Mouse (Mus musculus) embryonic facial prominence, embryonic 13.5 days (tissue): ENCODE results near the gene Rnf5. TPM values are rescaled to one million over a fixed set of nuclear protein-coding genes. Genes with fewer than 3 reads are reported as not detected.

Experiments used
- ATAC-seq: fragments of 200-750 bp; cut with Nextera tagmentation; 2 replicates; pipeline ENCODE4 v1.8.0; 2017; ENCODE audit warnings: low read depth; ENCODE audit not compliant: insufficient number of reproducible peaks, insufficient read depth, low FRiP score, low TSS enrichment
- H3K27ac ChIP-seq: fragments of 300-500 bp; sonication (generic); 2 replicates; pipeline ENCODE4 v1.5.1; 2015; ENCODE audit warnings: moderate library complexity, mild to moderate bottlenecking, inconsistent platforms
- H3K27me3 ChIP-seq: fragments of 300-500 bp; sonication (generic); 2 replicates; pipeline ENCODE4 v1.6.1; 2015; ENCODE audit warnings: mild to moderate bottlenecking, inconsistent platforms
- H3K36me3 ChIP-seq: fragments of 300-500 bp; sonication (generic); 2 replicates; pipeline ENCODE4 v1.6.1; 2015; ENCODE audit warnings: mild to moderate bottlenecking, inconsistent platforms
- H3K4me1 ChIP-seq: fragments of 300-500 bp; sonication (generic); 2 replicates; pipeline ENCODE4 v1.6.1; 2015; ENCODE audit warnings: inconsistent platforms
- H3K4me2 ChIP-seq: fragments of 300-500 bp; sonication (generic); 2 replicates; pipeline ENCODE4 v1.6.1; 2015; ENCODE audit warnings: moderate library complexity, mild to moderate bottlenecking, inconsistent platforms
- H3K4me3 ChIP-seq: fragments of 300-500 bp; sonication (generic); 2 replicates; pipeline ENCODE4 v1.5.1; 2015; ENCODE audit warnings: mild to moderate bottlenecking, inconsistent platforms
- H3K9ac ChIP-seq: fragments of 300-500 bp; sonication (generic); 2 replicates; pipeline ENCODE4 v1.6.1; 2015; ENCODE audit warnings: mild to moderate bottlenecking, inconsistent platforms
- H3K9me3 ChIP-seq: fragments of 300-500 bp; sonication (generic); 2 replicates; pipeline ENCODE4 v1.6.1; 2016; ENCODE audit warnings: inconsistent platforms
- WGBS: fragments of 180-500 bp; shearing (Covaris S2); methylation state at CpG from one replicate; pipeline ENCODE4 v1.1.7; 2015; ENCODE audit warnings: mixed read lengths; 5-methylcytosine and 5-hydroxymethylcytosine counted together
- polyA plus RNA-seq: library from polyadenylated mRNA; unstranded; fragments of >200 nt; fragmentation: Nextera tagmentation; extraction: Ambion mirVana; gene quantifications from 2 replicates; pipeline ENCODE4 v1.2.1, GENCODE M21; 2015

The Rnf5 gene
- polyA plus RNA-seq, 1 experiment from 2014 or later: 130 TPM

DNA sequence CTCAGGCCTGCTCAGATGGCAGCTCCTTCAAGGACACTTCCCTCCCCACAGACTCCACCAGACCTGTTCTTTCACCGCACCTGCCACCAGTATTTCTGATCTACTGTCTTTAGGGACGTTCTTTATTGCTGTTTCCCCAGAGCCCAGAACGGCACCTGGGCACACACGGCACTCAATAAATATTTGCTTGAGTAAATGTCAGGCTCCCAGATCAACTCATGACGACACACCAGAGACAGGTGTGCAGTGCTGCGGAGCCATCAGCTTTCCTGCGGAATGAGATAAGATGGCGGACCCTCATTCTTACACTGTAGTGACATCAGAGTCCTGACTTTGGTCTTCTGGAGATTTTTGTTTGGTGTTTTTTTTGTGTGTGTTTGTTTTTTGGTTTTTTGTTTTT lies 17.5 kb upstream of the Rnf5 start:
- Histone ChIP-seq H3K9me3 (no peaks in the 10 kb centered on the region), H3K4me1 (peaks cover 3% of the 10 kb centered on the region), H3K4me3 (no peak overlapping the region), H3K4me2 (no peak overlapping the region), H3K36me3 (peaks cover 60% of the 10 kb centered on the region), H3K27ac (no peak overlapping the region), H3K27me3 (no peaks in the 10 kb centered on the region), H3K9ac (no peak overlapping the region)
- 90% methylated on average over 8 of the region's 8 CpGs for WGBS
- no peak for ATAC-seq

DNA sequence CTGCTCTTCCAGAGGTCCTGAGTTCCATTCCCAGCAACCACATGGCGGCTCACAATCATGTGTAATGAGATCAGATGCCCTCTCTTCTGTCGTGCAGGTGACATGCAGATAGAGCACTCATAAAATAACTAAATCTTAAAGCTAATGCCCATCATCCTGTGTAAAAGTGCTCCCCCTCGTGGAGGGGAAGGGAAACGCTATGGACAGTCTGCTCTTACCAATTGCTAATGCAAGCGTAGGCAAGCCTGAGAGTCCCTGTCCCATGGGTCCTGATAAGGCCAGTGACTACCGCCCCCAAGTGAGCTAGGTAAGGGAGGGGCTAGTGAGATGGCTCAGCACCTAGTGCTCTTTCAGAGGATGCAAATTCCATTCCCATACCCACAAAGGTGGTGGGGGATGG lies 15.5 kb upstream of the Rnf5 start:
- ATAC-seq: no peak
- peaks cover 67% of the 10 kb centered on the region for H3K36me3 ChIP-seq
- no peak overlapping the region for H3K4me3 ChIP-seq
- H3K27me3 ChIP-seq: no peaks in the 10 kb centered on the region
- no peak overlapping the region for H3K4me2 ChIP-seq
- no peak overlapping the region for H3K9ac ChIP-seq
- no peak overlapping the region for H3K27ac ChIP-seq
- WGBS: 11% methylated on average over 6 of the region's 6 CpGs
- H3K4me1 ChIP-seq: no peaks in the 10 kb centered on the region
- H3K9me3 ChIP-seq: no peaks in the 10 kb centered on the region

DNA sequence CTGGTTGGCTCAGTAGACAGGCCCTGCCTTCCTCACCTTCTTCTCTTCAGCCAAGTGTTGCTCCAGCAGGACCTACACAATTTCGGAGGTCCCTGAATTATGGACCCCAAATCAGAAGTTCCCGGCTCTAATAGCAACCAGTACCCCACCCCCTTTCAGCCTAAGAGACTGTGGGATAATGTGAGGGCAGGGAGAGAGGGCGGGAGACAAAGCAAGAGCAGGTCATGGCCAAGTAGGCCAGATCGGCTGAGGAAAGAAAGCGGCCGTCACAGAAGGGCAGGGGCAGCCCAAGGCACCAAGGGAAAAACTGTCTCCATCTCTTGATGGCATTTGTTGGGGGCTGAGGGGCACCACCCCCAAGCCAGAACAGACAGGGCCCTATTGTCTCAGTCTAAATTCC lies 12.4 kb upstream of the Rnf5 start, which contains the start of gene Egfl8:
TSS of gene Egfl8 (minus strand) at position 101 of the 400 bp plus-strand sequence.
- Histone ChIP-seq H3K27ac (peak within 1 kb of the TSS; percentile 16; the same call in 1 of the 2 replicates), H3K27me3 (no peaks in the 10 kb centered on the region), H3K4me1 (no peaks in the 10 kb centered on the region), H3K4me3 (no peak within 1 kb of the TSS), H3K9me3 (no peaks in the 10 kb centered on the region), H3K9ac (0 out of 2 replicates have a peak within 1 kb of the TSS, but pooled peaks have one; percentile 7), H3K4me2 (no peak within 1 kb of the TSS), H3K36me3 (peaks cover 69% of the 10 kb centered on the region)
- WGBS: 46% methylated on average over 6 of the region's 6 CpGs
- no peak for ATAC-seq

DNA sequence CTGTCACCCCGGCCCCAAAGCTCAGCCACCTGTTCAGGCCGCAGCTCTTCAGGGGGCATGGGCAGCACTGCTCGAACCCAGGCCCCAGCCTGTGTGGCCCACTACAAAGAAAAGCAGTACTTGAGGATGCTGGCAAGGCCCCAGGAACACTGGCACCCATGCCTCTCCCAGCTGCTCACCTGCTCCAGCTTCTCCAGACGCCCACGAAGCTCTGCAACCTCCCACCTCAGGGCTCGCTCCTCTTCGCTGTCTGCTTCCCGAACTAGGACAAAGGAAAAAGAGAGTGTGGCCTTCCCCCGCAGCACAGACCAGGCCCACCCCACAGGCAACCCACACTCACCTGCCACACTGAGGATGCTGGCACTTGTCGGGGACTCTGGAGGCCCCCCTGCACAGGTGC lies 10.3 kb upstream of the Rnf5 start:
- Histone ChIP-seq H3K36me3 (peaks cover 71% of the 10 kb centered on the region), H3K4me1 (peaks cover under 1% of the 10 kb centered on the region; the same call in 1 of the 2 replicates), H3K27me3 (no peaks in the 10 kb centered on the region), H3K9me3 (no peaks in the 10 kb centered on the region), H3K4me3 (no peak overlapping the region), H3K4me2 (no peak overlapping the region), H3K9ac (0 out of 2 replicates have a peak overlapping the region, but pooled peaks have one; percentile 11), H3K27ac (no peak overlapping the region)
- no peak for ATAC-seq
- 90% methylated on average over 10 of the region's 10 CpGs for WGBS

DNA sequence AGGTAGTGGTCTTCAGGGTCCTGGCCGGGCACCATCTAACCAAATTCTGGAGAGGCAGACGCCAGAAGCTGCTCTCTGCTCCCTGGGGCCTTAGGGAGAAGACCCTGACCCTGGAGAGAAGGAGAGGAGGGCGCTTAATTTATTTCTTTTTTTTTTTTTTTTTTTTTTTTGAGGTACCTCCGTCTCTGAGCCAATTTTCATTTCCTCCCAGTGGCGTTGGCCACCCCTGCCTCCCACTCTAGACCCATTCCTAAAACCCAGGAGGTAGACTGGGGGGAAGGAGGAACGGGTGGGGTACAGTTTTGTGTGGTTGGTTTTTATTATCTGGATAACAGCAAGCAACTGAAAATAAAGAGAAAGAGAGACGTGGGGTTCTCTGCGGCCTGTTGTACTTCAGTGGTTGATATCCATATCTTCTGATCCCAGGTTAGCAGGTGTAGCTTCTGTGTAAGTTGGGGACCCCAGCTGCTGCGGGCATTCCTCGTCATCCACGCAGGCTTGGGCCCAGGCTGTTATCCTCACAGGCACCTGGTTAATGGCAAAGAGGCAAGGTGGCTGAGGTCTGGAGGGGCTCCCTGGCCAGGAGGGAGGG lies 9.7 kb upstream of the Rnf5 start:
- Histone ChIP-seq H3K9ac (no peak overlapping the region), H3K27me3 (no peaks in the 10 kb centered on the region), H3K4me2 (no peak overlapping the region), H3K4me1 (peaks cover 6% of the 10 kb centered on the region; the same call in 1 of the 2 replicates), H3K27ac (no peak overlapping the region), H3K4me3 (no peak overlapping the region), H3K36me3 (peaks cover 71% of the 10 kb centered on the region), H3K9me3 (no peaks in the 10 kb centered on the region)
- ATAC-seq: no peak
- WGBS: 83% methylated on average over 11 of the region's 11 CpGs

DNA sequence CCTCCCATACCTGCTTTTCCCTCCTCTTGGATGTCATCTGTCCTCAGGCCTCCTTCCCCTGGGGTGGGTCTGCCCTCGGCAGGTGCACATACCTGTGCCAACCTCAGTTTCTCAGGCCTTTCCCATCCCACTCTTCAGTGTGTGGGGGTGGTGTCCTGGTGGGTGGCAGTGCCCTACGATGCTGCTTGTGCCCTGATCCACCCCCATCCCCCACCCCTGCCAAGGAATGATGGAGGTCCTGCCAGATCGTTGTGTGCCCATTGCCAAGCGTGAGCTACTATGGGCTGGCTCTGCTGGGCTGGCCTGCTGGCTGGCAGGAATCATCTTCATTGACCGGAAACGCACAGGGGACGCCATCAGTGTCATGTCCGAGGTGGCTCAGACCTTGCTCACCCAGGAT lies 7.6 kb upstream of the Rnf5 start:
- Histone ChIP-seq H3K9me3 (no peaks in the 10 kb centered on the region), H3K4me3 (no peak overlapping the region), H3K9ac (no peak overlapping the region), H3K27me3 (no peaks in the 10 kb centered on the region), H3K4me2 (no peak overlapping the region), H3K36me3 (peaks cover 59% of the 10 kb centered on the region), H3K27ac (no peak overlapping the region), H3K4me1 (peaks cover 22% of the 10 kb centered on the region)
- WGBS: 95% methylated on average over 8 of the region's 8 CpGs
- no peak for ATAC-seq

DNA sequence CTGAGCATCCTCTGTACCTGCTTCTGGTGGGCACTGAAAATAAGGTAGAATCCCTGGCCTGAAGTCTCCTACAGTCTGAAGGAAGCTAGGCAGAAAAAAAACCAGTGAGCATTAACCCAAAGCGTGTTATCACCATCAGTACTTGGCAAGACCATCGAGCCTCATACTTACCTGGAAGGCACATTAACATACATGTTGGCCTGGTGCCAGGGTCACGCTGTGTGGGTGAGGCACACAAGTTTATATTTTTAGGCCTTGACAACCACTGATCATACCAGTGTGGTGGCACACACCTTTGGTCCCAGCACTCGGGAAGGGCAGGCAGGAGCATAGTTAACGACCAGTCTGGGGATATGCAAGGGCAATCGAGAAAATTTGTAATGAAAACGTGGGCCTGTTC lies 4.5 kb upstream of the Rnf5 start:
- ATAC-seq: no peak
- H3K4me1 ChIP-seq: peaks cover 33% of the 10 kb centered on the region
- no peaks in the 10 kb centered on the region for H3K9me3 ChIP-seq
- no peak overlapping the region for H3K4me2 ChIP-seq
- WGBS: 84% methylated on average over 7 of the region's 7 CpGs
- no peaks in the 10 kb centered on the region for H3K27me3 ChIP-seq
- peak overlapping the region; percentile 55; the same call in 1 of the 2 replicates for H3K9ac ChIP-seq
- no peak overlapping the region for H3K27ac ChIP-seq
- H3K4me3 ChIP-seq: no peak overlapping the region
- peaks cover 34% of the 10 kb centered on the region for H3K36me3 ChIP-seq

DNA sequence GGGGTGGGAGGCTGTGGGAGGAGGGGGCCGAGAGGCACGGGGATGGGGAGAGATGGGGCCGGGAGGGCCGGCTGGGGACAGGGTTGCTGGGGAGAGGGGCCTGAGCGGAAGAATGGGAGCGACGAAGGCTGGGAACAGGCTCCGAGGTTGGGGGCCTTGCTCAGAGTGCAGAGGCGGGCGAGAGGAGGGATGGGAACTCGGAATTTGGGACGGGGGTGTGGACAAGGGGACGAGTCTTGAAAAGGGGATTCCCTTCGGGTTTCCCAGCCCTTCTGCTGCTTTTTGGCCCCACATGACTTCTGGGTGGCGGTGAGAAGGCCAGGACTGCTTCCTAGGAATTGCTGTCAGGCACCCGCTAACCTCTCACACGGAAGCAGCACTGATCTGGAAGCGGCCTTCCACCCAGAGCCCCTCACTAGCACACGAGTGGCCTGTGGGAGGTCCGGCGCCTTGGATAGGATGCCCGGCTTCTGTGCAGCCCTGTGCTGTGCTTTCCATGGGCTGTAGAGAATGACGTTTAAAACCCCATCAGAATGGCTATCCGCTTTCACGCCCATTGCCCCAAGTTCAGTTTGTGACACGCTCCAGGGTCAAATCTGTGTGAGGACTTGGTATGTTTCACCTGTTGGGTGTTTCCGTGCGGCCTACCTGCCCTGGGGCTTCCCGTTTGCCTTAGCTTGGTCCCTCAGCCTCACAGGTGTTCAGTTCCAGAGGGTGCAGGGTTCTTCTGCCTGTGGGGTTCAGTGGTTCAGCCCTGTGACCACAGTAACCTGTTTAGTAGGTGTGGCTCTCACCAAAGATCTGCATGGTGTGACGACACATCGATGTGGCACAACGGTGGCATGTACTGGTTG lies 2.9 kb upstream of the Rnf5 start:
- Histone ChIP-seq H3K4me1 (peaks cover 41% of the 10 kb centered on the region), H3K9ac (peak overlapping the region; percentile 92), H3K27ac (peak overlapping the region; percentile 89), H3K4me3 (peak overlapping the region; percentile 90), H3K9me3 (no peaks in the 10 kb centered on the region), H3K27me3 (no peaks in the 10 kb centered on the region), H3K4me2 (peak overlapping the region; percentile 95), H3K36me3 (peaks cover 26% of the 10 kb centered on the region)
- 14% methylated on average over 32 of the region's 32 CpGs for WGBS
- no peak for ATAC-seq

DNA sequence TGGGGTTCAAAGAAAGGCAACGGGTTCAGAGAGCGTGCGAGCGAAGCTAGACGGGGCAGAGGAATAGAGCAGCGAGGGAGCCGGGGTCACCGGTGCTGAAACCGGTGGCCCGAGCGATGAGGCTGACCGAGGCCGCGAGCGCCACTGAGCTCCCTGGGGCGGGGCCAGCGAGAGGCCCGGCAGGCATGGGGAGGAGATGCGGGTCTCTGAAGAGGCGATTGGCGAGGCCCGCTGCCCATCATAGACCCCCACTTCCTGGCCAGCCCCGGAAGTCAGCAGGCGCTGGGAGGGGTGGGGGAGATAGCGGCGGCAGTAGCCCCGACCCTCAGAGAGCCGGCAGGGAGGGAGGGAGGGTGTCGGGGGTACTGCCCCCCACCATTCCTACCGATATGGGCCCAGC lies 2.1 kb upstream of the Rnf5 start:
- Histone ChIP-seq H3K4me2 (peak overlapping the region; percentile 95), H3K4me1 (peaks cover 41% of the 10 kb centered on the region), H3K9me3 (no peaks in the 10 kb centered on the region), H3K4me3 (peak overlapping the region; percentile 90), H3K9ac (peak overlapping the region; percentile 92), H3K27me3 (no peaks in the 10 kb centered on the region), H3K36me3 (peaks cover 25% of the 10 kb centered on the region), H3K27ac (peak overlapping the region; percentile 89)
- WGBS: under 1% methylated on average over 27 of the region's 30 CpGs
- ATAC-seq: peak; percentile 53; the same call in 1 of the 2 replicates

DNA sequence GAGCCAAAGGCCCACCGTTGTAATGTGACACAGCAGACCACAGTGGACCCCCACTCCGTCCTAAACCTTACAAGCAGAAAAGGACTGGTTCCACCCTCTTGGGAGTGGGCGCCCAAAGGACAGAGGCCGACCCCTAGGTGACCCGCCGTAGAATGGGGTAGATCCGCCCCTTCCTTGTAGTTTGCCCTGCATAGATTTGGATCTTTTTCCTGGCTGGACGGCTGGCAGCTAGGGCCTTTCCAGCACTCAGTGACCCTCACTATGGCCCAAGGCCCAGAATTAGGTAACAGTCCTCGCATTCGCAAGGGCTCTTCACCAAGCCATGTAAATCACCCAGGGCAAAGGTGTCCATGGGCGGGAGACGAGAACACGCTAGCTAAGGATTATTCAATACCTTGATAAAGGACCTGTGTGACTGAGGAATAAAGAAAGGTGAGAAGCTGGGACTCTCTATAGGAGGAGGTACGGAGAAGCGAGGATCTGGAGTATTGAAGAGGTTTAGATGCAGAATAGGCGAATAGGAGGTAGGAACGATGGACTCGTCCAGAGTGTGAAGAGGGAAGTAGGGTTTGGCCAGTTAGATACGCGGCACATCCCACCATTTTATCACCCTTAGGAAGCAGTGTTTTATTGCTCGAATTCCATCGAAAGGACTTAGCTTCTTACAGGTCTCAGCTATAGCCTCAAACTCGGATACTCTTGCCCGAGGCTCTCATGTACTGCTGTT lies 1.2 kb upstream of the Rnf5 start:
- Histone ChIP-seq H3K4me1 (peaks cover 41% of the 10 kb centered on the region), H3K4me2 (peak overlapping the region; percentile 95)

DNA sequence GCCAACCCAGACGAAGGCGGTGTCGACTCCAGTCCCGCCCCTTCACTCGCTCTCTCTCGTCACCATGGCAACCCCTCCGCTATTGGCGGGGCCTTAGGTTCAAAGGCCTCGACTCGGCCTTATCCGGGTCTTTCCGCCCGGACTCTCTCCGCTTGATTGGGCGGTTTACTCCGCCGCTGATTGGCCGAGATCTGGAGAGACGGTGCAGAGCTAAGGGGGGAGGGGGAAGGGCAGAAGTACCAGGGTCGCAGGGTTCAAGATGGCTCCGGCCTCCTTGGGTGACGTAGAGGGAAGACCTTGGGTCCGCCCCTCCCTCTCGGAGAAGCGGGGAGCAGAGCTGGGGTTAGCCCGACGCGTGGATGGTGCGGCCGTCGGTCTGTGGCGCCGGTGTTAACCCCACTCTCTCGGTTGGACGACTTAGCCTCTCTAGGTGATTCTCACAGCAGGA lies 595 bp upstream of the Rnf5 start, which contains the start of gene Agpat1:
TSS of gene Agpat1 (plus strand) at position 202 of the 448 bp plus-strand sequence.
- under 1% methylated on average over 35 of the region's 35 CpGs for WGBS
- Histone ChIP-seq H3K4me2 (peak within 1 kb of the TSS; percentile 95), H3K4me3 (peak within 1 kb of the TSS; percentile 90), H3K9me3 (no peaks in the 10 kb centered on the region), H3K4me1 (peaks cover 41% of the 10 kb centered on the region), H3K27me3 (no peaks in the 10 kb centered on the region), H3K36me3 (peaks cover 30% of the 10 kb centered on the region), H3K9ac (peak within 1 kb of the TSS; percentile 92), H3K27ac (peak within 1 kb of the TSS; percentile 89)
- ATAC-seq: peak; percentile 84

More for the DNA sequence above, 1.2 kb upstream of the Rnf5 start:
- peak overlapping the region; percentile 90 for H3K4me3 ChIP-seq
- H3K9ac ChIP-seq: peak overlapping the region; percentile 92
- H3K27me3 ChIP-seq: no peaks in the 10 kb centered on the region
- H3K27ac ChIP-seq: peak overlapping the region; percentile 89
- no peak for ATAC-seq
- 16% methylated on average over 24 of the region's 24 CpGs for WGBS
- no peaks in the 10 kb centered on the region for H3K9me3 ChIP-seq
- peaks cover 29% of the 10 kb centered on the region for H3K36me3 ChIP-seq
